Mouse (Mus musculus) left cerebral cortex, postnatal 4 days (tissue): ENCODE measurements around the gene Tedc1. TPM values are rescaled to one million over a fixed set of nuclear protein-coding genes. Genes with fewer than 3 reads are reported as not detected.

Experiments used
- DNase-seq: peaks from one replicate; pipeline ENCODE4 v3.0.0-alpha.2; 2022
- intact Hi-C: fragments of 180-260 bp; cut with DNase I; formaldehyde crosslinking; loops from one replicate; pipeline ENCODE4 v1.15.1; 2025
- total RNA-seq, 2 experiments: library from RNA; stranded (reverse); gene quantifications; 2 replicates each; pipeline ENCODE4 v1.2.3; 2021

Tedc1 gene
- total RNA-seq, 2 experiments from 2014 or later = 5.6 to 5.7 TPM

DNA sequence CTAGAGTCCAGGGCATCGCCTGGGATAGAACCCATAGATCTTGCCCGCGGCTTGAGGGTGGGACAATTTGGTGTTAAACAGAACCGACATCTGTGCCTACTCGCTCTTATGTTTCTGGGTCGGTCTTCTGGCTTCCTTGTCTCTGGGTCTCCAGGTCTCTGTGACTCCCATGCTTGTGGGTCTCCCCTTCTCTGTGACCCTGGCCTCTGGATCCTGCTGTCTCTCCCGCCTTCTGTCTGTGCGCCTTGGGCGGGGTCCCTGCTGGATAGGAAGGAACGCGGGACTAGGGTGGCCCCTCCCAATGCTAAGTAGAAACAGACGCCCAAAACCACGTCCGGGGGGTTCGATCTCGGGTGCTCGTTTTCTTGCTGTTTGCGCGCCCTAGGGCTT is 4.0 kb upstream of the Tedc1 start:
- intact Hi-C loops = no loop called here

GRCm38 (mm10) chr12:113152991-113153525 is 3.2 kb upstream of the Tedc1 start:
- no peak for DNase-seq
- intact Hi-C loops = no loop called here

More for the DNA sequence above, 4.0 kb upstream of the Tedc1 start:
- no peak for DNase-seq

DNA sequence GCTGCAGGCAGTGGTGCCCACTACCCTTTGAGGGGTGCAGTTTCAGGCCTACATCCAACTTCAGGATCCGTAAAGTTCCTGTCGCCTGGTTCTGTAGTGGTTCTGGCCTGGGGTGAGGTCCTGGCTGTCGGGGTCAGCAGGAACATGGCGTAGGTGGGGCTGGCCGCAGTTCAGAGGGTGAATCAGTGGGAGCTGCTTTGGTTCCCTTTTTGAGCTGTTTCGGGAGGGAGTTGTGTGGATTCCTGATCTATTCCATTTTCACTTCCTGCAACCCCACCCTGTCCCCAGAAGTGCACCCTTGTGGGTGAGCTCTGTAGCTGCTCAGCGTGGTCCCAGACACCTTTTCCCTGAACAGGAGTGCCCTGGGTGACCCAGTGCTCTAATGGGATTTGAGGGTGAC is 2.2 kb upstream of the Tedc1 start:
- intact Hi-C loops = no loop called here
- DNase-seq = no peak

- intact Hi-C loops = no loop called here
Measured at GRCm38 (mm10) chr12:113154747-113155075, 1.5 kb upstream of the Tedc1 start.

DNA sequence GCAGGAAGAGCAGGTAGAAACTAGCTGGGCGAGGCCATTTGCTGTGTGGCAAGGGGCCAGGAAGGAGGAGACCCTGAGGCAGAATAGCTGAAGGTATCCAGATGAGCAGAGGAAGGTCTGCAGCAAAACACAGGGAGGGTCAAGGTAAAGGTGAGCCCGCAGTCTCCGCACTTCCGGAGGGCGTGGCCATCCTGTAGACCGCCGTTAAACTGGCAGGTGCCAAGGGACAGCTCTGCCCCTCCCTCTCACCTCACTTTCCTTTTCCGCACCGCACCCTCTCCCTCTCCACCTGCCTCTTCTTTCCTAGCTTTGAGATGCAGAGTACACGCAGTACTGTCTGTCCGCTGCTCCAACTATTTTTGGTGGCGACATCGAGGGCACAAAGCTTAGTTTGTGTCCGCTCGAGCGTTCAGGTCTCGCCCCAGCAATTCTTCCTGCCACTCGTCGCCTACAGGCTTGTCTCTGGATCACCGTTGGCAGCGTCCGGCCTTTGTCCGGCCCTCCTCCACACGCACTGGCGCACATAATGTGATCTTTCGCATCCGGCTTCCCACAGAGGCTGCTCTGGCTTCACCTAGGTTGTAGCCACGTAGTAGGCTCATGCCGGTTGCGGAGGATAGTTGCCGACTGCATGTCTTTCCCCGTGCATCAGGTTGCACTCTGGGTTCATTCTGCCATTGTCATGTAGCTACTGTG is 997 bp upstream of the Tedc1 start:
- intact Hi-C loops = no loop called here

More at GRCm38 (mm10) chr12:113154747-113155075, 1.5 kb upstream of the Tedc1 start:
- DNase-seq = no peak

GRCm38 (mm10) chr12:113156540-113156929 is 314 bp downstream of the Tedc1 start:
- intact Hi-C loops = no loop called here
- no peak for DNase-seq

More for the DNA sequence above, 997 bp upstream of the Tedc1 start:
- DNase-seq = peak; percentile 53

DNA sequence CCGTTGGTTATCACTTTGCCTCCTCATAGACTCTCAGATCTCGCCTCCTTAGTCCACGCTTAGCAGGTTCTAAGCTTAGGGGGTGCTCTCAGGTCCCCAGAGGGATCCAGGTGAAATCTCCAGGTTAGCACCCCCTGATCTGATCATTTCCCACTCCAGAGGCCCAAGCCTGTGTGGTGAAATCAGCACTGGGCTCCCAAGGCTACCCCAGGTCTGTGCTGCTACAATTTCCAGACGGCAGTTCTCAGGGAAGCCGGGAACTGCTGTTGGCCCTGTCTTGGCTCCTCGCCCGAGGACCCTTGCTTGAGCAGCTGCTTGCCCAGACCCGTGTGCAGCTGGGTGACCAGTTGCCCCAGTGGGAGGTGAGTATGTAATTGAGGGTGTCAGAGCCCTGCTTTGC is 781 bp downstream of the Tedc1 start:
- intact Hi-C loops = no loop called here
- DNase-seq = peak; percentile 70

GRCm38 (mm10) chr12:113157521-113157920 is 1.3 kb downstream of the Tedc1 start:
- intact Hi-C loops = no loop called here
- no peak for DNase-seq

- intact Hi-C loops = no loop called here
- no peak for DNase-seq
Measured at GRCm38 (mm10) chr12:113157971-113158370, 1.8 kb downstream of the Tedc1 start.

DNA sequence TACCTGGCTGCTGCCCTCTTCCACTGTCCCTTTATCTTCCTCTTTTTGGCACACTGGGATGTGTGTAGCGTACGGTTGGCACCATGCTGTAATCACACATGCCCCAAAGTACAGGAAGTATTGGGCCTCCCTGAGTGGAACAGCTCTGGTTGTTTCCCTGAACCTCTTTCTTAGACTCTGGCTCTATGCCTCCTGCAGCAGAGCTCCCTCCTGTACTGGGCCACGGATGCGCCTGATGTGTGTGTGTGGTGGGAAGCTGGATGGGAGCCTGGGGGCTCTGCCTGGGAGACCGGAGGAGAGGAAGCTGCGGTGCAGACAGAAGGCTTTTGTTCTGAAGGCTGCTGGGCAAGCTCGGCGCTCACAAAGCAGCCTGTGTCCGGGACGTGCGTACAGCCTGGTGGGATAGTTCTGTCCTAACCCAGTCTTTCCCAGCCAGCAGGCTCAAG is 7.4 kb downstream of the Tedc1 start:
- peak; percentile 64 for DNase-seq
- intact Hi-C loops = no loop called here

- intact Hi-C loops = no loop called here
- no peak for DNase-seq
Measured at GRCm38 (mm10) chr12:113168031-113168536, 11.9 kb downstream of the Tedc1 start.

- DNase-seq = no peak
- intact Hi-C loops = no loop called here
Measured at GRCm38 (mm10) chr12:113176960-113177725, 20.9 kb downstream of the Tedc1 start.

GRCm38 (mm10) chr12:113181020-113181419 is 24.8 kb downstream of the Tedc1 start:
- no peak for DNase-seq
- intact Hi-C loops = no loop called here

GRCm38 (mm10) chr12:113184945-113185344 is 28.7 kb downstream of the Tedc1 start:
- intact Hi-C loops = no loop called here
- DNase-seq = no peak

DNA sequence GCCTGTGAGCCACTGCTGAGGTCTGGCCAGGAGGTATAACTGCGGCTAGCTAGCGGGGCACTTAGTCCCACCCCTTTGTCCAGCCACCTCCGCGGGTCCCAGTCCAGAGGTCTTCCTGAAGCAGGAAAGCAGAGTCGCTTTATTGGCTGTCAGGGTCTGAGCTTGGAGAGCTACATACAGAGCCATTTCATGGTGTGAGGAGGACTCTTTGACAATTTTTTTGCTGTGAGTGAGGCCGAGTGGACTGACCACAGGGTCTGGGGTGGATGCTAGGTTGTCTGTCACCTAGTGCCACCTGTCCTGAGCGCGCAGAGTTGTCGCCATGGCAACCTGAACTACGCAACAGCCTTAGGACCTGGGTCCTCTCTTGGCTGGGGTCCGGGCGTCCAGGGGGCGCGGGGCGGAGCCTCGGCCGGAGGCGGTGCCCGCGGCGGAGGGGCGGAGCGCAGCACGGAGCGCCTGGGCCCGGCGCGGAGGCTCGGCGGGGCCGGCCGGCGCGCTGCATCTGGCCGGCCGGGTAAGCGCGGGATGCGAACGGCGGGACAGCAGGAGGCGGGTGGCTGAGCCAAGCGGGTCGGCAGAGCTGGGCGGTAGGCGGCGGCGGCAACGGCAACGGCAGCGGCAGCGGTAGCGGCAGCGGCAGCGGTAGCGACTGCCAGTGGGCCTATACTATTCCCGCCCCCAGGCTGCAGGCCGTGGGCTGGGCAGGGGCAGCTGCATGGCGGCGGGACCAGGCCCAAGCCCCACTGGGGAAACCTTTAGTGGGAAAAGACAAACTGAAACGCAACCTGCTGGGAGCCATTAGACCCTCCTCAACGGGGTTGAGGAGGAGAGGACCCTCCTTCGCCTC is 29.4 kb downstream of the Tedc1 start, which contains the start of gene Tmem121:
Tmem121 (plus strand) TSS at position 489 of the 850 bp plus-strand sequence.
- peak; percentile 54 for DNase-seq
- intact Hi-C loops = no loop called here

DNA sequence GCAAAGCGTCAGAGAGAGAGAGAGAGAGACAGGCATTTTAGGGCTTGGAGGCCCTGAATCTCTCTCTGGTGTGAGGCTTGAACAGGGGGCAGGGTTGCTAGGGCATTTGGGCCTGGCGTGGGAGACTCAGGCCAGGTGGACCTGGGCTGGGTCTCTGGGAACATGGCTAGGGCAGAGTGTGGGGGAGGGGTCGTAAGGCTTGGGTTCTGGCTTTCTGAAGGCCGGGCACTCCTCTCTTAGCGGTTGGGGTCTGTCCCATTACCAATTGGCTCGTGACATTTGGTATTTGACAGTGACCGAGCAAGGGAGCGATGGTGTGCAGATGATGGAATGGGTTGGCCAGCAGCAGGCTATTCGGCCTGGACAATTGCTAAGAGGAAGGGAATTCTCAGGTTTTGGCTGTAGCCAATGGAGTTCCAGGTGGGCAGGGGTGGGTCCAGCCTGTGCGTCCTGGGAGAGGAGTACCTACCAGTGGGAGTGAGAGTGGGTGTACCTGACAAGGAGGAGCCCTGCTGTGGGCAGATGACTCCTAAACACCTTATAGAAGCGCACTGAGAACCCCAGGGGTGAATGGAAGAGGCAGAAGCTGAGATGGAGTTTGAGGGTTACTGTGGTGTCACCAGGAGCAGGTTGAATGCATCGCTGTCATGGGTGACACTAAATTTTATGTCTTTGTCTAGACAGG is 30.2 kb downstream of the Tedc1 start:
- intact Hi-C loops = no loop called here
- DNase-seq = peak; percentile 18

GRCm38 (mm10) chr12:113187011-113187375 is 30.8 kb downstream of the Tedc1 start:
- no peak for DNase-seq
- intact Hi-C loops = no loop called here

DNA sequence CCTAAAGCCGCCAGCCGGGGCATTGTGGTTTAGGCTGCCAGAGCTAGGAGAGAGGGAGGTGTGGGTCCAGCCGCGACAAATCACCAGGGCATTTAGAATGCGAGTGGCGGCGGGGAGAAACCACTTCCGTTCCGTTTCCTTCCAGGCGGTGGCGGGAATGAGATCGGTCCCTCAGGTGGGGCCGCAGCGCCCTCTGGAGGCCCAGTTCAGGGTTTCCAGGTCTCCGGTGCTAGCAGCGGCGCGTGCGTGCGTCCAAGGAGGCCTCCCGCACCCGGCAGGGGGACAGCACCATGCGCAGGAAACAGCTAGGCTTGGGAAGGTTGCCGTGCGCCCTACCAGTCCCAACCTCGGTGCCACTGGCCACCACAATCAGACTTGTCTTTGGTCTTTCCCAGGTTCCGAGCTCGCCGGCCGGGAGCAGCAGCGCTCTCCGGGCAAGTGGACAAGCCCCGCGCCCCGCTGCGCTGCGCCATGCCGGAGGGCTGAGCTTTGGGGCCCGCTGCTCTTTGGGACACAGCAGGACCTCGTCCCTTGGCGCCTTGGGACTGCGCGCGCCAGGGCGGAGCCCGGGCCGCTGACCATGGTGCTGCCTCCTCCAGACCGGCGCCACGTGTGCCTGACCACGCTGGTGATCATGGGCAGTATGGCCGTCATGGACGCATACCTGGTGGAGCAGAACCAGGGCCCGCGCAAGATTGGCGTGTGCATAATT is 31.5 kb downstream of the Tedc1 start:
- DNase-seq = peak; percentile 94
- intact Hi-C loops = no loop called here

GRCm38 (mm10) chr12:113188349-113189055 is 32.3 kb downstream of the Tedc1 start:
- DNase-seq = no peak
- intact Hi-C loops = no loop called here
